Mouse (Mus musculus) kidney, adult 2 months (tissue): ENCODE measurements around the gene Gabbr2. TPM values are rescaled to one million over a fixed set of nuclear protein-coding genes. Genes with fewer than 3 reads are reported as not detected.

Source experiments
- DNase-seq: peaks from one replicate; pipeline ENCODE4 v3.0.0; 2021
- H3K27ac ChIP-seq: fragments of 200-500 bp; 2 replicates; pipeline ENCODE4 v1.5.1; 2012; ENCODE audit warnings: low read depth, low read length, control low read depth, inconsistent platforms; ENCODE audit not compliant: insufficient read depth
- H3K27me3 ChIP-seq: fragments of 200-500 bp; replicated peaks from 2 replicates; pipeline ENCODE4 v1.6.1; 2012; ENCODE audit warnings: mild to moderate bottlenecking, moderate library complexity, low read length, inconsistent platforms; ENCODE audit not compliant: control insufficient read depth, insufficient read depth
- H3K36me3 ChIP-seq: fragments of 200-500 bp; 2 replicates; pipeline ENCODE4 v1.6.1; 2012; ENCODE audit warnings: mild to moderate bottlenecking, moderate library complexity, low read length, inconsistent platforms; ENCODE audit not compliant: control insufficient read depth, insufficient read depth
- H3K4me1 ChIP-seq: fragments of 200-500 bp; 2 replicates; pipeline ENCODE4 v1.6.1; 2011; ENCODE audit warnings: low read length; ENCODE audit not compliant: control insufficient read depth, insufficient read depth
- H3K4me3 ChIP-seq: fragments of 200-500 bp; 2 replicates; pipeline ENCODE4 v1.5.1; 2011; ENCODE audit warnings: mild to moderate bottlenecking, low read depth, low read length, control low read depth; ENCODE audit not compliant: insufficient read depth
- CTCF ChIP-seq: fragments of 200-500 bp; conservative IDR thresholded peaks from 2 replicates; pipeline ENCODE4 v1.5.1; 2011; ENCODE audit warnings: low read depth, mild to moderate bottlenecking, control low read depth, low read length, moderate library complexity, mixed read lengths; ENCODE audit not compliant: insufficient read depth, insufficient read length
- POLR2A ChIP-seq: fragments of 200-500 bp; IDR thresholded peaks from one replicate; pipeline ENCODE4 v1.6.1; 2011; ENCODE audit warnings: low read depth, low read length, control low read depth
- WGBS: fragments of 180-500 bp; shearing (Covaris S2); methylation state at CpG from one replicate; pipeline ENCODE4 v1.1.7; 2018; 5-methylcytosine and 5-hydroxymethylcytosine counted together
- polyA plus RNA-seq: library from polyadenylated mRNA; depleted of rRNA; stranded (reverse); fragments of >200 nt; gene quantifications from 2 replicates; pipeline ENCODE4 v1.2.3, GENCODE M21; 2012

Gene Gabbr2
- polyA plus RNA-seq, 1 experiment = 0.28 TPM

DNA sequence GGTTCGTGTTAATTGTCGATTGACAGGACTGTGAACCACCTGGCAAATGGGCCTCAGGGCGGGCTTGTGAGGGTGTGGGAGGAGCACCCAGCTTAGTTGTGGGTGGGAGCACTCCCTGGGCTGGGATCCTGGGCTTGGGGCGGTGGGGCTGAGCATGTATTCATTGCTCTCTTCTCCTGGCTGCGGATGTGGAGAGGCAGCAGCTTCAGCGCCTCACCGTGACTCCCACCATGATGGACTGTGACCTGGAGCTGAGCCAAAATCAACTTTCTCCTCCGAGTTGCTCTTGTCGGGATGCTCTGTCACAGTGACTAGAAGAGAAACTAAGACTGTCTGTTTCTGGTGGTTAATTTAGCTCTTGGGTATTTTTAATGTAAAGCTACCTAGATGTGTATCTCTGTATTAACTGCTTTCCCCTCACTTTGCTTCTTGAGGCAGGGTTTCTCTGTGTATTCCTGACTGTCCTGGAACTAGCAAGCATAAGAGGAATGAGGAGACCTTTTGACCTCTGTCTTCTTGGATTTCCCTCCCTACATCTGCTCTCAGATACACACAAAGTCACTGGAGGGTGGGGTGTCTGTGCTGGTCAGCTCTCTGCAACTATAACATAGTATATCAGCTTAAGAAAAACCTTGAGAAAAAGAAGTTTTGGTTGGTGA is 200.9 kb downstream of the Gabbr2 start:
- no peaks in the 10 kb centered on the region for H3K4me1 ChIP-seq
- 35% methylated on average over 9 of the region's 9 CpGs for WGBS
- TF ChIP-seq POLR2A = no peak
- no peak for TF ChIP-seq CTCF
- H3K36me3 ChIP-seq = no peaks in the 10 kb centered on the region
- no peak for DNase-seq
- no peaks in the 10 kb centered on the region for H3K27me3 ChIP-seq
- no peak overlapping the region for H3K27ac ChIP-seq
- H3K4me3 ChIP-seq = no peak overlapping the region

DNA sequence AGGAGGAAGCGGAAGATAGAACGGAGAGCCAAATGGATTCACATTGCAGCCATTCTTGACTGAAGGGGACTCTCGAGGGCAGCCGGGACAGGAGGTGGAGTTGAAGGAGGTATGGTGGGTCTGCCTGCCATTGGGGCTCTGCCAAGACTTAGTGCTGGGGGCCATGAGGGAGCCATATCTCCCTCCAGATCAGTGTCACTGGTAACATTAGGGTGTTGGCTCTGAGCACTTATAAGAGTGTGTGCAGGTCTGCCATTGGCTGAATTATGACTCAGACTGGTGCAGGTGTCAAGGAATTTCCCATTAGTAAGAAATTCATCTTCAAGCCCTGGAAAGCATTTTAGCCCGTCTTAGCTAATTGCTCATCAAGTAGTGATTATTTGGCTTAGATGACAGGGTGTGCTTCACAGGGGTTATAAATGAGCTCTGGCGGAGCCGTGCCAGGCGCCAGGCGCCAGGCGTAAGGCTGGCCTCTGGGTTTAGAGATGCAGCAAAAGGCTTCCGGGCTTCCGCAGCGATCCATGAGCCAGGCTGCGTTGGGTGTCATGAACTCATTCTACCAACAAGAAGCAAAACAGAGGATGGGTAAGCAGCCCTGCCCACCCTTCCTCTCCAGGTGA is 207.1 kb downstream of the Gabbr2 start:
- Histone ChIP-seq H3K27me3 (no peaks in the 10 kb centered on the region), H3K36me3 (no peaks in the 10 kb centered on the region), H3K4me1 (no peaks in the 10 kb centered on the region), H3K27ac (no peak overlapping the region), H3K4me3 (no peak overlapping the region)
- DNase-seq = no peak
- 90% methylated on average over 14 of the region's 14 CpGs for WGBS
- TF ChIP-seq POLR2A = no peak
- no peak for TF ChIP-seq CTCF

DNA sequence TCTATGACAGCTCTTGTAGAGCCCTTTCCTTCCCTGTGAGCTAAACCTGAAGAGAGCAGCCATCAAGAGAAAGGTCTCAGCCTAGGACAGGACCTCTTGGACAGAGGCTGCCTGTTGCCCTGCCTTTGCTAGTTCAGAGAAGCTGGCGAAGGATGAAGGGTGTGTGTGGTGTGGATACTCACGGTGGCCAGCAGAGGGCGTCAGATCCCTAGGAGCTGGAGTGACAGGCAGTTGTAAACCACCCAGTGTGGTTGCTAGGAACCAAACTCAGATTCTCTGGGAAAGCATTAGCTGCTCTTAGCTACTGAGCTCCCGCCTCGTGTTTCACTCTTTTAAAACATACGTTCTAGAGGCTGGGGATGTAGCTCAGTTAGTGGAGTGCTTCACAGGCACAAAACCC is 210.6 kb downstream of the Gabbr2 start:
- H3K4me1 ChIP-seq = no peaks in the 10 kb centered on the region
- H3K36me3 ChIP-seq = no peaks in the 10 kb centered on the region
- DNase-seq = no peak
- no peaks in the 10 kb centered on the region for H3K27me3 ChIP-seq
- TF ChIP-seq CTCF (peak; percentile 53), POLR2A (no peak)
- H3K27ac ChIP-seq = no peak overlapping the region
- 68% methylated on average over 6 of the region's 6 CpGs for WGBS
- no peak overlapping the region for H3K4me3 ChIP-seq

DNA sequence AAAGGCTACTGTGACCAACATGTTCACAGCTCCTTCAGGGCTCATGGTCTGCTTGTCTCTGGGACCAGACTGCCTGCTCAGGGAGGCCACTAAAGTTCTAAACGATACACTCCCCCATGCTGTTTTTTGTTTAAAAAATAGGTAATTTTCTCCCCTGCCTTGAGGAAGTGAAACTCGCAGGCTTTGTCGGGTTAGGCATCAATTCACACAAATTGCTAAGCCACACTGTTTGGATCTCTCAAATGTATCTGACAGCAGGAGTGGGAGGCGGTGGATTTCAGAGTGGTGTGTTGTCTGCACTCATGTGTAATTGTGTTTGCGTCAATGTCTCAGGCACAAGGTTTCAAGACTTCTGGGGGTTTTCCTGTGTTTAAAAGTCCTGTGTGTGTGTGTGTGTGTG is 215.7 kb downstream of the Gabbr2 start:
- DNase-seq = no peak
- H3K36me3 ChIP-seq = no peaks in the 10 kb centered on the region
- 66% methylated on average over 5 of the region's 5 CpGs for WGBS
- H3K27ac ChIP-seq = no peak overlapping the region
- TF ChIP-seq POLR2A (no peak), CTCF (no peak)
- H3K4me1 ChIP-seq = no peaks in the 10 kb centered on the region
- no peak overlapping the region for H3K4me3 ChIP-seq
- H3K27me3 ChIP-seq = no peaks in the 10 kb centered on the region

DNA sequence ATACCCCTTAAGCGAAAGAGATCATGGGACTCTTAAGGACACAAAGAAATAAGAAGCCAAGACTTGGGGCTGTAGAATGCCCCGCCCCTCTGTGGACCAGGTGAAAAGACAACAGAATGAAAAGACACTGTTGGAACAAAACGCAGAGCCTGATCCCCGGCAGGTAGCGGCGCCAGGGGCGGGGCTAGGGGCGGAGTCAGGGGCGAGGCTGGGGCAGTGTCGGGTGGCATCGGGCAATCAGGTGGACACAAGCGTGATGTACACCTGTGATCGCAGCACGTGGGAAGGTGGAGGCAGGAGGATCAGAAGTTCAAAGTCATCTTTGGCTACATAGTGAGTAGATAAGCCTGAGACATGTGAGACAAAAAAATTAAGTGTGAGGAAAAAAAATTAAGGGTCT is 217.0 kb downstream of the Gabbr2 start:
- no peak for TF ChIP-seq CTCF
- no peak for TF ChIP-seq POLR2A
- no peaks in the 10 kb centered on the region for H3K27me3 ChIP-seq
- peak; percentile 21 for DNase-seq
- WGBS = 17% methylated on average over 14 of the region's 14 CpGs
- no peak overlapping the region for H3K4me3 ChIP-seq
- H3K4me1 ChIP-seq = no peaks in the 10 kb centered on the region
- H3K27ac ChIP-seq = no peak overlapping the region
- no peaks in the 10 kb centered on the region for H3K36me3 ChIP-seq

DNA sequence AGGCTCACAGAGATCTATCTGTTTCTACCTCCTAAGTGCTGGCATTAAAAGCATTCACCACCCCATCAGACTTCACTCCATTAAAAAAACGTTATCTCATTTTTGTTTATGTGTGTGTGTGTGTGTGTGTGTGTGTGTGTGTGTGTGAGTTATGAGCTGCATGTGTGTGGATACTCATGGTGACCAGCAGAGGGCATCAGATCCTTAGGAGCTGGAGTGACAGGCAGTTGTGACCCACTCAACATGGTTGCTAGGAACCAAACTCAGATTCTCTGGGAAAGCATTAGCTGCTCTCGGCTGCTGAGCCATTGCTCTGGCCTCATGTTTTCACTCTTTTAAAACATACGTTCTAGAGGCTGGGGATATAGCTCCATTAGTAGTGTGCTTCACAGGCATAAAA is 218.4 kb downstream of the Gabbr2 start:
- Histone ChIP-seq H3K4me3 (no peak overlapping the region), H3K36me3 (no peaks in the 10 kb centered on the region), H3K27ac (no peak overlapping the region), H3K27me3 (no peaks in the 10 kb centered on the region), H3K4me1 (no peaks in the 10 kb centered on the region)
- no peak for DNase-seq
- TF ChIP-seq POLR2A (no peak), CTCF (peak; percentile 22; the same call in 1 of the 2 replicates)
- WGBS = 94% methylated on average over 3 of the region's 3 CpGs

DNA sequence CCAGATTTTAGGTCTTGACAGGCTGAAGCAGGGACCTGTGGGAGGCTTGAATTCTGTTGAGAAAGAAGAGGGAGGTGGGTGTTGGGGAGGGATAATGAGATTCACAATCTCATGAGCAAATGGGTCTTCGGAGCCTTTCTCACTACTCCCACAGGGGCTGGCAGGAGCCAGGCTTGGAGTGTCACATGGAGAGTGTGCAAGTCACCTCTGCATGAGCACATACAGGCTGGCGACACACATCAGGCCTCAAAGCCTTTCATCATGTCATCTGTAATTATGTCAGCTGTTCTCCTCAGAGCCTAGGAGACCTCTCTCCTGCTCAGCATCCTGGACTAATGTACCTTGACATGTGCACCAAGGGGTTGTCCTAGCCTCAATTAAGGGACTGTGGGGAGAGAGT is 219.1 kb downstream of the Gabbr2 start:
- 79% methylated on average over 2 of the region's 2 CpGs for WGBS
- Histone ChIP-seq H3K4me3 (no peak overlapping the region), H3K4me1 (no peaks in the 10 kb centered on the region), H3K27me3 (no peaks in the 10 kb centered on the region), H3K27ac (no peak overlapping the region), H3K36me3 (no peaks in the 10 kb centered on the region)
- TF ChIP-seq CTCF (no peak), POLR2A (no peak)
- no peak for DNase-seq
